Mouse (Mus musculus) intestine, embryonic 14.5 days (tissue): Measurements from ENCODE around the gene Dync1i1. TPM values are rescaled to one million over a fixed set of nuclear protein-coding genes. Genes with fewer than 3 reads are reported as not detected.

Source experiments
- ATAC-seq: fragments of 200-750 bp; cut with Nextera tagmentation; replicated peaks from 2 replicates; pipeline ENCODE4 v1.8.0; 2017; ENCODE audit warnings: low read depth, moderate number of reproducible peaks, moderate TSS enrichment, moderate library complexity; ENCODE audit not compliant: low FRiP score, low TSS enrichment
- DNase-seq: peaks from one replicate; pipeline ENCODE4 v3.0.0-alpha.2; 2018; ENCODE audit warnings: low spot score
- H3K27ac ChIP-seq: fragments of 300-500 bp; sonication (generic); 2 replicates; pipeline ENCODE4 v1.5.1; 2014; ENCODE audit warnings: low read depth, mild to moderate bottlenecking, control low read depth
- H3K27me3 ChIP-seq: fragments of 300-500 bp; sonication (generic); replicated peaks from 2 replicates; pipeline ENCODE4 v1.6.1; 2014; ENCODE audit warnings: low read length, control low read depth; ENCODE audit not compliant: control insufficient read depth, insufficient read depth
- H3K36me3 ChIP-seq: fragments of 300-500 bp; sonication (generic); 2 replicates; pipeline ENCODE4 v1.6.1; 2014; ENCODE audit warnings: low read length, control low read depth; ENCODE audit not compliant: control insufficient read depth, insufficient read depth
- H3K4me1 ChIP-seq: fragments of 300-500 bp; sonication (generic); replicated peaks from 2 replicates; pipeline ENCODE4 v1.6.1; 2014; ENCODE audit warnings: low read length, control low read depth, mixed read lengths; ENCODE audit not compliant: control insufficient read depth, insufficient read depth
- H3K4me2 ChIP-seq: fragments of 300-500 bp; sonication (generic); 2 replicates; pipeline ENCODE4 v1.6.1; 2014; ENCODE audit warnings: low read length
- H3K4me3 ChIP-seq: fragments of 300-500 bp; sonication (generic); 2 replicates; pipeline ENCODE4 v1.5.1; 2014; ENCODE audit warnings: low read depth, low read length, control low read depth, mixed read lengths
- H3K9ac ChIP-seq: fragments of 300-500 bp; sonication (generic); 2 replicates; pipeline ENCODE4 v1.6.1; 2014; ENCODE audit warnings: mild to moderate bottlenecking, low read length
- H3K9me3 ChIP-seq: fragments of 300-500 bp; sonication (generic); 2 replicates; pipeline ENCODE4 v1.6.1; 2016; ENCODE audit warnings: low read length, control low read depth; ENCODE audit not compliant: control insufficient read depth
- WGBS: fragments of 180-500 bp; shearing (Covaris S2); extraction: QIAGEN DNeasy Blood & Tissue Kit; methylation state at CpG from one replicate; pipeline ENCODE4 v1.1.7; 2014; 5-methylcytosine and 5-hydroxymethylcytosine counted together
- polyA plus RNA-seq: library from polyadenylated mRNA; unstranded; fragments of >200 nt; fragmentation: Nextera tagmentation; extraction: Ambion mirVana; gene quantifications from 2 replicates; pipeline ENCODE4 v1.2.1, GENCODE M21; 2014

Gene Dync1i1
- polyA plus RNA-seq, 1 experiment from 2014 or later: 0.61 TPM

GRCm38 (mm10) chr6:5871581-5872298 is 146.3 kb downstream of the Dync1i1 start:
- Histone ChIP-seq H3K9ac (no peak overlapping the region), H3K4me2 (no peak overlapping the region), H3K4me3 (no peak overlapping the region), H3K9me3 (no peaks in the 10 kb centered on the region), H3K4me1 (no peaks in the 10 kb centered on the region), H3K27me3 (no peaks in the 10 kb centered on the region), H3K27ac (no peak overlapping the region), H3K36me3 (no peaks in the 10 kb centered on the region)
- DNase-seq: no peak
- 57% methylated on average over 15 of the region's 15 CpGs for WGBS
- ATAC-seq: no peak

- no peak for DNase-seq
- H3K4me1 ChIP-seq: no peaks in the 10 kb centered on the region
- no peak overlapping the region for H3K4me2 ChIP-seq
These were observed 163.9 kb downstream of the Dync1i1 start for GRCm38 (mm10) chr6:5889341-5889740.

GRCm38 (mm10) chr6:5911295-5911694 is 185.9 kb downstream of the Dync1i1 start:
- DNase-seq: no peak
- ATAC-seq: no peak
- WGBS: 81% methylated on average over 7 of the region's 7 CpGs
- no peaks in the 10 kb centered on the region for H3K9me3 ChIP-seq
- no peak overlapping the region for H3K4me2 ChIP-seq
- no peaks in the 10 kb centered on the region for H3K4me1 ChIP-seq
- H3K4me3 ChIP-seq: no peak overlapping the region
- no peak overlapping the region for H3K9ac ChIP-seq
- no peaks in the 10 kb centered on the region for H3K27me3 ChIP-seq
- H3K27ac ChIP-seq: no peak overlapping the region
- H3K36me3 ChIP-seq: no peaks in the 10 kb centered on the region

More at GRCm38 (mm10) chr6:5889341-5889740, 163.9 kb downstream of the Dync1i1 start:
- Histone ChIP-seq H3K9ac (no peak overlapping the region), H3K9me3 (no peaks in the 10 kb centered on the region), H3K27me3 (no peaks in the 10 kb centered on the region), H3K27ac (no peak overlapping the region), H3K4me3 (no peak overlapping the region), H3K36me3 (no peaks in the 10 kb centered on the region)
- no peak for ATAC-seq
- WGBS: 85% methylated on average over 6 of the region's 6 CpGs

- Histone ChIP-seq H3K4me2 (no peak overlapping the region), H3K9ac (no peak overlapping the region), H3K4me3 (no peak overlapping the region), H3K36me3 (no peaks in the 10 kb centered on the region), H3K27ac (no peak overlapping the region), H3K4me1 (no peaks in the 10 kb centered on the region), H3K9me3 (no peaks in the 10 kb centered on the region), H3K27me3 (no peaks in the 10 kb centered on the region)
- DNase-seq (no peak), ATAC-seq (no peak)
- 66% methylated on average over 2 of the region's 2 CpGs for WGBS
These were observed 189.6 kb downstream of the Dync1i1 start for GRCm38 (mm10) chr6:5915028-5915427.

GRCm38 (mm10) chr6:5920670-5921069 is 195.2 kb downstream of the Dync1i1 start:
- ATAC-seq (no peak), DNase-seq (no peak)
- no peaks in the 10 kb centered on the region for H3K27me3 ChIP-seq
- WGBS: 43% methylated on average over 4 of the region's 4 CpGs
- H3K9me3 ChIP-seq: no peaks in the 10 kb centered on the region
- H3K36me3 ChIP-seq: no peaks in the 10 kb centered on the region
- no peak overlapping the region for H3K4me2 ChIP-seq
- H3K4me1 ChIP-seq: no peaks in the 10 kb centered on the region
- no peak overlapping the region for H3K27ac ChIP-seq
- H3K4me3 ChIP-seq: no peak overlapping the region
- H3K9ac ChIP-seq: no peak overlapping the region

- DNase-seq (no peak), ATAC-seq (no peak)
- Histone ChIP-seq H3K27me3 (no peaks in the 10 kb centered on the region), H3K4me3 (no peak overlapping the region), H3K9ac (no peak overlapping the region), H3K4me1 (no peaks in the 10 kb centered on the region), H3K27ac (no peak overlapping the region), H3K4me2 (no peak overlapping the region), H3K9me3 (no peaks in the 10 kb centered on the region), H3K36me3 (no peaks in the 10 kb centered on the region)
- 97% methylated on average over 1 of the region's 1 CpGs for WGBS
These were observed 197.2 kb downstream of the Dync1i1 start for GRCm38 (mm10) chr6:5922676-5923075.

GRCm38 (mm10) chr6:5923148-5923547 is 197.7 kb downstream of the Dync1i1 start:
- Histone ChIP-seq H3K27me3 (no peaks in the 10 kb centered on the region), H3K4me2 (no peak overlapping the region), H3K4me1 (no peaks in the 10 kb centered on the region), H3K4me3 (no peak overlapping the region), H3K27ac (no peak overlapping the region), H3K9me3 (no peaks in the 10 kb centered on the region), H3K36me3 (no peaks in the 10 kb centered on the region), H3K9ac (no peak overlapping the region)
- no peak for ATAC-seq
- DNase-seq: no peak
- WGBS: 86% methylated on average over 7 of the region's 7 CpGs

GRCm38 (mm10) chr6:5930140-5930539 is 204.7 kb downstream of the Dync1i1 start:
- H3K9ac ChIP-seq: no peak overlapping the region
- DNase-seq (no peak), ATAC-seq (no peak)
- 83% methylated on average over 8 of the region's 8 CpGs for WGBS
- H3K27me3 ChIP-seq: no peaks in the 10 kb centered on the region
- no peaks in the 10 kb centered on the region for H3K36me3 ChIP-seq
- H3K4me2 ChIP-seq: no peak overlapping the region
- H3K27ac ChIP-seq: no peak overlapping the region
- H3K4me3 ChIP-seq: no peak overlapping the region
- no peaks in the 10 kb centered on the region for H3K9me3 ChIP-seq
- H3K4me1 ChIP-seq: no peaks in the 10 kb centered on the region
